Mouse (Mus musculus): ENCODE results near the gene Mlc1.

GRCm38 (mm10) chr15:88937291-88937650 lies 41.5 kb downstream of the Mlc1 start:
- TF ChIP-seq CTCF (IDR thresholded peaks at IDR 0.05; ENCODE audit: borderline replicate concordance, control insufficient read depth, extremely low read depth, insufficient read depth, low read length, poor library complexity) (no peak), POLR2A (IDR thresholded peaks at IDR 0.05; ENCODE audit: control insufficient read depth, extremely low read depth, insufficient read depth, low read length, poor library complexity) (no peak)
